Mouse (Mus musculus): ENCODE measurements around the gene Tacr1.

- TF ChIP-seq CTCF (IDR thresholded peaks at IDR 0.05; ENCODE audit: low read depth, low read length) (no peak), GATA2 (IDR thresholded peaks at IDR 0.05; ENCODE audit: borderline replicate concordance, low read depth, low read length) (no peak), GATA1 (IDR thresholded peaks at IDR 0.05; ENCODE audit: borderline replicate concordance, low read length) (no peak), POLR2AphosphoS5 (IDR thresholded peaks at IDR 0.05; ENCODE audit: insufficient replicate concordance, low read depth, low read length) (no peak)
Measured at GRCm38 (mm10) chr6:82463171-82463570, 61.0 kb downstream of the Tacr1 start.
